Mouse (Mus musculus): ENCODE measurements at regions not wholly inside any gene's neighbourhood (a gene's known extent, or its start where the extent isn't known, plus 50 kb on each side); places are given as distances from the start of the nearest gene placed in this dataset.

GRCm38 (mm10) chr5:64401737-64402136 lies 245.6 kb downstream of the Tbc1d1 start:
- 66% methylated on average over 9 of the region's 9 CpGs for WGBS
- no peak overlapping the region for H3K4me2 ChIP-seq (ENCODE audit: low read depth)
- no peak for TF ChIP-seq CTCF (IDR thresholded peaks at IDR 0.05; ENCODE audit: low read depth)
- no peak overlapping the region for H3K27ac ChIP-seq (ENCODE audit: low read depth, low read length)
- no peaks in the 10 kb centered on the region for H3K36me3 ChIP-seq (ENCODE audit: insufficient read depth)
- no peaks in the 10 kb centered on the region for H3K9me3 ChIP-seq (ENCODE audit: low read length)
- no peaks in the 10 kb centered on the region for H3K27me3 ChIP-seq (ENCODE audit: insufficient read depth, low read length)
- DNase-seq: no peak
- ATAC-seq: no peak
- H3K4me1 ChIP-seq (ENCODE audit: insufficient read depth): no peaks in the 10 kb centered on the region
- H3K4me3 ChIP-seq (ENCODE audit: low read depth, low read length): no peak overlapping the region
- H3K9ac ChIP-seq: no peak overlapping the region

DNA sequence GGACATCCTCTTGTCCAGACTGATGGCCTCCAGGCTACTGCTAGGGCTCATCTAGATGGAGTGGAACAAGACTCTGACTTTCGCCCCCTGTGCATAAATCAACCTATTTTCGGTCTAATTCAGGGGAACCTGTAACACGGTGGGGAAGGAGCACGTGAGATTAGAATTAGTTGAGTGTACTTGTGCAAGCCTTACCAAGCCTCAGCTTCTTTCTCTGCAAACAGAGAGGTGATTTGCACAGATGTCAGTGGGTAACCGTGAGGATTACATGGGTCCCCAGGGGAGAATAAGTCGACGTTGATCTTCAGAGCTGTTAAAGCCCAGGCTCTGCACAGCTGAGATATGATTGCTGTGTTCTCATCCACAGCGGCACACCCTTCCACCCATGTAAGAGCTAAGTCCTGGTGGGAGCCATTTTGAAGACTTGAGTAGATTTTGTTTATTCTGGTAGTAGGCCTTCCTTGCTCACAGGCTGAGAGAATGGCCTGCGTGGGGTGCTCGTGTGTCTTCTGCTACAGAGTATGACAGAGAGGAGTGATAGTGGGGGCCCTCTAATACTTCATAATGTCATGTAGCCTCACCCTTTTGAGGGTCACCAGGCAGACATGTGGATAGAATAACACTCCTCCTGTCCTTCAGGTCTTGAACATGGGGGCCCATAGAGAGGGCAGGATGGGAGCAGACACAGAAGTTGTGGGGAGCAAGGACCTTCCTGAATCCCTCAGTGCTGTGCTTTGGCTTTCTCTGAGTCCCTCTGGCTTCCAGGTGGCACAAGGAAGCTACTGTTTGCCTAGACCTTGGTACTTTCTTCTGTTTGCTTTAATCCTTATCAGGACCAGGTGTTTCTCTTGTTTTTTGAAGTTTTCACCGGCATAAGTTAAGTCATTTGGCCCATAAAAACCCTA lies 247.2 kb downstream of the Tbc1d1 start:
- Histone ChIP-seq H3K27me3 (ENCODE audit: insufficient read depth, low read length) (no peaks in the 10 kb centered on the region), H3K9me3 (ENCODE audit: low read length) (no peaks in the 10 kb centered on the region), H3K4me2 (ENCODE audit: low read depth) (no peak overlapping the region), H3K9ac (no peak overlapping the region), H3K27ac (ENCODE audit: low read depth, low read length) (no peak overlapping the region), H3K36me3 (ENCODE audit: insufficient read depth) (no peaks in the 10 kb centered on the region), H3K4me1 (ENCODE audit: insufficient read depth) (no peaks in the 10 kb centered on the region), H3K4me3 (ENCODE audit: low read depth, low read length) (no peak overlapping the region)
- TF ChIP-seq CTCF (IDR thresholded peaks at IDR 0.05; ENCODE audit: low read depth): no peak
- no peak for DNase-seq
- WGBS: 92% methylated on average over 11 of the region's 11 CpGs
- ATAC-seq: no peak

GRCm38 (mm10) chr5:64403982-64404345 lies 247.9 kb downstream of the Tbc1d1 start:
- Histone ChIP-seq H3K27me3 (ENCODE audit: insufficient read depth, low read length) (no peaks in the 10 kb centered on the region), H3K27ac (ENCODE audit: low read depth, low read length) (no peak overlapping the region), H3K36me3 (ENCODE audit: insufficient read depth) (no peaks in the 10 kb centered on the region), H3K4me1 (ENCODE audit: insufficient read depth) (no peaks in the 10 kb centered on the region), H3K9me3 (ENCODE audit: low read length) (no peaks in the 10 kb centered on the region), H3K4me2 (ENCODE audit: low read depth) (no peak overlapping the region), H3K4me3 (ENCODE audit: low read depth, low read length) (no peak overlapping the region), H3K9ac (no peak overlapping the region)
- TF ChIP-seq CTCF (IDR thresholded peaks at IDR 0.05; ENCODE audit: low read depth): no peak
- WGBS: 90% methylated on average over 7 of the region's 7 CpGs
- DNase-seq (no peak), ATAC-seq (no peak)

GRCm38 (mm10) chr5:64404512-64404911 lies 248.4 kb downstream of the Tbc1d1 start:
- H3K36me3 ChIP-seq (ENCODE audit: insufficient read depth): no peaks in the 10 kb centered on the region
- WGBS: 95% methylated on average over 5 of the region's 5 CpGs
- no peak for ATAC-seq
- H3K27ac ChIP-seq (ENCODE audit: low read depth, low read length): no peak overlapping the region
- H3K4me3 ChIP-seq (ENCODE audit: low read depth, low read length): no peak overlapping the region
- no peak for DNase-seq
- no peak for TF ChIP-seq CTCF (IDR thresholded peaks at IDR 0.05; ENCODE audit: low read depth)
- H3K27me3 ChIP-seq (ENCODE audit: insufficient read depth, low read length): no peaks in the 10 kb centered on the region
- no peaks in the 10 kb centered on the region for H3K4me1 ChIP-seq (ENCODE audit: insufficient read depth)
- H3K4me2 ChIP-seq (ENCODE audit: low read depth): no peak overlapping the region
- no peaks in the 10 kb centered on the region for H3K9me3 ChIP-seq (ENCODE audit: low read length)
- H3K9ac ChIP-seq: no peak overlapping the region

- H3K36me3 ChIP-seq (ENCODE audit: insufficient read depth): no peaks in the 10 kb centered on the region
- H3K9me3 ChIP-seq (ENCODE audit: low read length): no peaks in the 10 kb centered on the region
- H3K4me1 ChIP-seq (ENCODE audit: insufficient read depth): no peaks in the 10 kb centered on the region
- ATAC-seq (no peak), DNase-seq (no peak)
- WGBS: 88% methylated on average over 3 of the region's 3 CpGs
- no peak overlapping the region for H3K9ac ChIP-seq
- H3K27me3 ChIP-seq (ENCODE audit: insufficient read depth, low read length): no peaks in the 10 kb centered on the region
- no peak overlapping the region for H3K4me2 ChIP-seq (ENCODE audit: low read depth)
- H3K27ac ChIP-seq (ENCODE audit: low read depth, low read length): no peak overlapping the region
- TF ChIP-seq CTCF (IDR thresholded peaks at IDR 0.05; ENCODE audit: low read depth): no peak
- no peak overlapping the region for H3K4me3 ChIP-seq (ENCODE audit: low read depth, low read length)
Measured at GRCm38 (mm10) chr5:64408938-64409337, 252.8 kb downstream of the Tbc1d1 start.

GRCm38 (mm10) chr5:64410621-64411020 lies 254.5 kb downstream of the Tbc1d1 start:
- Histone ChIP-seq H3K4me3 (ENCODE audit: low read depth, low read length) (no peak overlapping the region), H3K36me3 (ENCODE audit: insufficient read depth) (no peaks in the 10 kb centered on the region), H3K4me2 (ENCODE audit: low read depth) (no peak overlapping the region), H3K4me1 (ENCODE audit: insufficient read depth) (no peaks in the 10 kb centered on the region), H3K9me3 (ENCODE audit: low read length) (no peaks in the 10 kb centered on the region), H3K27ac (ENCODE audit: low read depth, low read length) (no peak overlapping the region), H3K27me3 (ENCODE audit: insufficient read depth, low read length) (no peaks in the 10 kb centered on the region), H3K9ac (no peak overlapping the region)
- ATAC-seq (no peak; the same call in 1 of the 2 replicates), DNase-seq (no peak)
- 68% methylated on average over 7 of the region's 7 CpGs for WGBS
- no peak for TF ChIP-seq CTCF (IDR thresholded peaks at IDR 0.05; ENCODE audit: low read depth)

- DNase-seq (no peak), ATAC-seq (no peak)
- no peaks in the 10 kb centered on the region for H3K9me3 ChIP-seq (ENCODE audit: low read length)
- no peak overlapping the region for H3K9ac ChIP-seq
- WGBS: 86% methylated on average over 5 of the region's 5 CpGs
- no peak overlapping the region for H3K4me2 ChIP-seq (ENCODE audit: low read depth)
- no peaks in the 10 kb centered on the region for H3K4me1 ChIP-seq (ENCODE audit: insufficient read depth)
- no peak for TF ChIP-seq CTCF (IDR thresholded peaks at IDR 0.05; ENCODE audit: low read depth)
- no peak overlapping the region for H3K27ac ChIP-seq (ENCODE audit: low read depth, low read length)
- no peak overlapping the region for H3K4me3 ChIP-seq (ENCODE audit: low read depth, low read length)
- H3K36me3 ChIP-seq (ENCODE audit: insufficient read depth): no peaks in the 10 kb centered on the region
- no peaks in the 10 kb centered on the region for H3K27me3 ChIP-seq (ENCODE audit: insufficient read depth, low read length)
Measured at GRCm38 (mm10) chr5:64414519-64414918, 258.4 kb downstream of the Tbc1d1 start.

Data from forebrain, postnatal 0 days (tissue).